Mouse (Mus musculus) midbrain, embryonic 12.5 days (tissue): ENCODE measurements around the gene Itpr2. TPM values are rescaled to one million over a fixed set of nuclear protein-coding genes. Genes with fewer than 3 reads are reported as not detected.
A peak's percentile ranks its signal among the peaks of the same experiment; 100 is the strongest.

Source experiments
- ATAC-seq: fragments of 200-750 bp; cut with Nextera tagmentation; 2 replicates; pipeline ENCODE4 v1.8.0; 2017; ENCODE audit warnings: low read depth, moderate TSS enrichment, moderate library complexity; ENCODE audit not compliant: low FRiP score
- H3K27ac ChIP-seq: fragments of 300-500 bp; sonication (generic); replicated peaks from 2 replicates; pipeline ENCODE4 v1.5.1; 2016; ENCODE audit warnings: mild to moderate bottlenecking
- H3K27me3 ChIP-seq: fragments of 300-500 bp; sonication (generic); 2 replicates; pipeline ENCODE4 v1.6.1; 2016; ENCODE audit warnings: mild to moderate bottlenecking
- H3K36me3 ChIP-seq: fragments of 300-500 bp; sonication (generic); 2 replicates; pipeline ENCODE4 v1.6.1; 2016
- H3K4me1 ChIP-seq: fragments of 300-500 bp; sonication (generic); 2 replicates; pipeline ENCODE4 v1.6.1; 2016
- H3K4me2 ChIP-seq: fragments of 300-500 bp; sonication (generic); replicated peaks from 2 replicates; pipeline ENCODE4 v1.6.1; 2016; ENCODE audit warnings: mild to moderate bottlenecking, moderate library complexity
- H3K4me3 ChIP-seq: fragments of 300-500 bp; sonication (generic); 2 replicates; pipeline ENCODE4 v1.5.1; 2016; ENCODE audit warnings: mild to moderate bottlenecking
- H3K9ac ChIP-seq: fragments of 300-500 bp; sonication (generic); replicated peaks from 2 replicates; pipeline ENCODE4 v1.6.1; 2016; ENCODE audit warnings: mild to moderate bottlenecking, moderate library complexity
- H3K9me3 ChIP-seq: fragments of 300-500 bp; sonication (generic); 2 replicates; pipeline ENCODE4 v1.6.1; 2016; ENCODE audit warnings: mild to moderate bottlenecking
- WGBS: fragments of 180-500 bp; shearing (Covaris S2); methylation state at CpG from one replicate; pipeline ENCODE4 v1.1.7; 2016; 5-methylcytosine and 5-hydroxymethylcytosine counted together
- polyA plus RNA-seq: library from polyadenylated mRNA; unstranded; fragments of >200 nt; fragmentation: Nextera tagmentation; extraction: Ambion mirVana; gene quantifications from 2 replicates; pipeline ENCODE4 v1.2.1, GENCODE M21; 2016

Gene Itpr2
- polyA plus RNA-seq, 1 experiment from 2014 or later: 5.1 TPM

DNA sequence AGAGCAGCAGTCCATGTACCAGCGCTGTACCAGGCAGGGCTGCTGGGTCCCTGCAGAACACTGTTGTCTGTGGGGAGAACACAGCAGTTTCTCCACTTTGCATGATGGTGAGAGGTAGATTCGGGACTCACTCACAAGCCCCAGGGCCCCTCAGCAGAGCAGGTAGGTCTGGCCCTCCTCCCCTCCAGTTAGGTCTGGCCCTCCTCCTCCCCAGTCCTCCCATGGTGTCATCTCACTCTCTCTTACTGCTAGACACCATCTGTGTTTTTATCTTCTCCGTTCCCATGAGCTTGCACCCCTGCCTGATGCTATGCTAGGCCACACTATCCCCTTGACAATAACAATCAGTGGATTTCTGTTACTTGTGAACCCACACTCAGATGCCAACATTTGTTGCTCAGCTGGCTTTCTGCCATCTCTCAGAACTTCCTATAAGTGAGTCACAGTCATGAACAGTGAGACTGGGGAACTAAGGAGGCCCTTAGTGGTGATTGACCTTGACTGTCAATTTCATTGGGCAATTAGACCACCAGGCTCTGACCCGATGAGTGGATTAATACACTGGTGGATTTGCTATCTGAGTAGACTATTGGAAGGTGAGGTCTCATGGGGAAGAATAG is 360.9 kb downstream of the Itpr2 start:
- H3K36me3 ChIP-seq: no peaks in the 10 kb centered on the region
- no peak overlapping the region for H3K4me2 ChIP-seq
- H3K9me3 ChIP-seq: 0 out of 2 replicates have a peak, but pooled peaks cover 10% of the 10 kb centered on the region
- H3K4me1 ChIP-seq: peaks cover 17% of the 10 kb centered on the region
- ATAC-seq: no peak
- 95% methylated on average over 4 of the region's 4 CpGs for WGBS
- no peaks in the 10 kb centered on the region for H3K27me3 ChIP-seq
- no peak overlapping the region for H3K27ac ChIP-seq
- no peak overlapping the region for H3K4me3 ChIP-seq
- H3K9ac ChIP-seq: no peak overlapping the region

- no peak overlapping the region for H3K9ac ChIP-seq
- no peak overlapping the region for H3K4me2 ChIP-seq
- H3K27ac ChIP-seq: no peak overlapping the region
- 0 out of 2 replicates have a peak, but pooled peaks cover 4% of the 10 kb centered on the region for H3K9me3 ChIP-seq
- H3K4me3 ChIP-seq: no peak overlapping the region
- H3K27me3 ChIP-seq: no peaks in the 10 kb centered on the region
- WGBS: 88% methylated on average over 6 of the region's 6 CpGs
- peaks cover 25% of the 10 kb centered on the region for H3K4me1 ChIP-seq
- no peaks in the 10 kb centered on the region for H3K36me3 ChIP-seq
- ATAC-seq: no peak
These were observed 361.9 kb downstream of the Itpr2 start for GRCm38 (mm10) chr6:146140171-146140570.

GRCm38 (mm10) chr6:146136646-146137045 is 365.4 kb downstream of the Itpr2 start:
- Histone ChIP-seq H3K9ac (0 out of 2 replicates have a peak overlapping the region, but pooled peaks have one; percentile 32), H3K4me2 (peak overlapping the region; percentile 29; the same call in 1 of the 2 replicates)

GRCm38 (mm10) chr6:146136244-146136643 is 365.8 kb downstream of the Itpr2 start:
- Histone ChIP-seq H3K27me3 (no peaks in the 10 kb centered on the region), H3K4me1 (peaks cover 25% of the 10 kb centered on the region), H3K36me3 (no peaks in the 10 kb centered on the region), H3K9ac (peak overlapping the region; percentile 32; the same call in 1 of the 2 replicates), H3K4me2 (peak overlapping the region; percentile 29; the same call in 1 of the 2 replicates), H3K9me3 (no peaks in the 10 kb centered on the region), H3K4me3 (no peak overlapping the region), H3K27ac (peak overlapping the region; percentile 44; the same call in 1 of the 2 replicates)
- peak; percentile 50 for ATAC-seq
- WGBS: 50% methylated on average over 7 of the region's 7 CpGs

More at GRCm38 (mm10) chr6:146136646-146137045, 365.4 kb downstream of the Itpr2 start:
- ATAC-seq: peak; percentile 80
- no peak overlapping the region for H3K4me3 ChIP-seq
- no peaks in the 10 kb centered on the region for H3K9me3 ChIP-seq
- WGBS: 22% methylated on average over 4 of the region's 4 CpGs
- H3K27ac ChIP-seq: peak overlapping the region; percentile 44; the same call in 1 of the 2 replicates
- H3K27me3 ChIP-seq: no peaks in the 10 kb centered on the region
- H3K36me3 ChIP-seq: no peaks in the 10 kb centered on the region
- H3K4me1 ChIP-seq: peaks cover 25% of the 10 kb centered on the region

- ATAC-seq: no peak
- H3K4me2 ChIP-seq: no peak overlapping the region
- H3K9me3 ChIP-seq: no peaks in the 10 kb centered on the region
- 0 out of 2 replicates have a peak overlapping the region, but pooled peaks have one; percentile 10 for H3K27ac ChIP-seq
- H3K36me3 ChIP-seq: no peaks in the 10 kb centered on the region
- H3K4me3 ChIP-seq: no peak overlapping the region
- H3K4me1 ChIP-seq: peaks cover 25% of the 10 kb centered on the region
- H3K27me3 ChIP-seq: no peaks in the 10 kb centered on the region
- H3K9ac ChIP-seq: no peak overlapping the region
- 67% methylated on average over 8 of the region's 8 CpGs for WGBS
These were observed 366.7 kb downstream of the Itpr2 start for GRCm38 (mm10) chr6:146135291-146135690.

DNA sequence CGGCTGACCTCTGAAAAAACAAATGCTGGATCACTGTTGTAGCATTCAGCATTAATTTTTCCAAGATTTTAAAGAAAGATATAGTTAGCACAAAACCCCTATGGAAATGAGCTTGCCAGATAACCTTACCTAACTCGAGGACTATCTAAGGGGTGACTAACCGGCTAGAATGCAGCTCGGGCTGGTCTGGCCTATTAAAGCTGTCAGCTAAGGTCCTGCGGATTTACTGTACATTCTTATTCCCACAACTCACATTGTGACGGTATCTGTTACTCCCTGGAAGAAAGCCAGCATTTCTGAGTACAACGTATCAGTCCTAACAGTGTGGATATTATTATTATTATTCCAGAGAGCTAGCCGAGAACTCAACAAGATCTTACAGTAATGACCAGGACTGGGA is 368.1 kb downstream of the Itpr2 start:
- H3K27me3 ChIP-seq: no peaks in the 10 kb centered on the region
- ATAC-seq: no peak
- no peak overlapping the region for H3K4me2 ChIP-seq
- 85% methylated on average over 8 of the region's 8 CpGs for WGBS
- peaks cover 25% of the 10 kb centered on the region for H3K4me1 ChIP-seq
- no peak overlapping the region for H3K4me3 ChIP-seq
- H3K27ac ChIP-seq: no peak overlapping the region
- H3K36me3 ChIP-seq: no peaks in the 10 kb centered on the region
- no peak overlapping the region for H3K9ac ChIP-seq
- H3K9me3 ChIP-seq: no peaks in the 10 kb centered on the region

DNA sequence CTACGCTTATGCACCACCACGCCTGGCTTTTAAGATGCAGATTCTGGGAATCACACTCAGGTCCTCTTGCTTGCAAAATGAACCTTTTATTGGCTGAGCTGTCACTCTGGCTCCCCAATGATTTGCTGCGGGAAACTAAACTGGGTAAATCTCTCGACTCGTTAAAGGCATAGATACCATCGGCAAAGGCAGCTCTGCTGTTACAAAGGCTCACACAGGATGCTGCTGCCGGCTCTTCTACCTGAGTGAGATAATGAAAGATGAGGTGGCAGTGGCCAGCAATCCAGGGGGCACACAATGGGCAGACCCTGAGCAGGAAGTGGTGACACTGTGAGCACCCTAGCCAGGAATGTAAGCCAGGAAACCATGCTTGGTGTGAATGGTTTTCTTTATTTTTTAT is 373.0 kb downstream of the Itpr2 start:
- no peak overlapping the region for H3K9ac ChIP-seq
- H3K9me3 ChIP-seq: no peaks in the 10 kb centered on the region
- H3K4me3 ChIP-seq: no peak overlapping the region
- no peaks in the 10 kb centered on the region for H3K27me3 ChIP-seq
- no peaks in the 10 kb centered on the region; the same call in 1 of the 2 replicates for H3K4me1 ChIP-seq
- ATAC-seq: no peak
- 88% methylated on average over 7 of the region's 7 CpGs for WGBS
- no peak overlapping the region for H3K27ac ChIP-seq
- H3K36me3 ChIP-seq: no peaks in the 10 kb centered on the region
- H3K4me2 ChIP-seq: no peak overlapping the region

DNA sequence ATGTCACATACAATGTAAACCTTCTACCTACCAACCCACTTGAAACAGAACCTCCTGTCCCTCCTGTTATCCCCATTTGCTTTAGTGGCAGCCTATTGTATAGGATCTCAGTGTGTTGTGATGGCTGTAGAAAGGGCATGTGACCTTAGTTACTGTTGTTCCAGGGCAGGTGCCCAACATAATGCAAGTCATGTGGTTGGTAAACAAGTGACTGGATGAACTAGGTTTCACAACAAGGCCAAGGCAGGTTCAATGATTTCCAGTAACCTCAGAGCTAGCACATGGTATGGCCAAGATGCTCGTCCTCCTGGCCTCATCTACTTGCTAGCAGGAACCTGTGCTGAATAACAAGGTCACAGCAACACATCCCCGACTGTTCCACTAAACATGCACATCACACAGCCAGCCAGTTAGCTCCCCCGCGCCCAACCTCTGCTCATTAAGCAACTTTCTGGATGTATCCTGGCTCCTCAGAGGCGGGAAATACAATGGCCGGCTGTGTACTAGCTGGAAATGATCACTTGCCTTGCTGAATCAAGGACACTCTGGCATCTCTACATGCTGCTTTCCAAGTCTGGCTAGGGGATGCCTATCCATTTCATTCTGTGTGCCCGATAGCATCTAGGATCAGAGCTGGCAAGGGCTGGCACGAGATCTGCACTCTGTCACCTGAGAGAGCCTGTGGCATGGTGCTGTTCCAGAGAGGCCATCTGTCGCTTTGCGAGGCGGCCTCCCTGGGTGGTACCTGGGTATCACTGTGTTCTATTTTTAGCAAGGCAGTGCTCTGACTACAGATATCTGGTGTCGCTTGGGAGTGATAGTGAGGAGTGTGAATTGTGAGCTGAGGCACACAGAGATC is 375.0 kb downstream of the Itpr2 start:
- no peak overlapping the region for H3K4me2 ChIP-seq
- H3K4me1 ChIP-seq: no peaks in the 10 kb centered on the region
- H3K9ac ChIP-seq: no peak overlapping the region
- no peak overlapping the region for H3K4me3 ChIP-seq
- no peak for ATAC-seq
- no peaks in the 10 kb centered on the region for H3K9me3 ChIP-seq
- H3K27me3 ChIP-seq: no peaks in the 10 kb centered on the region
- WGBS: 89% methylated on average over 12 of the region's 12 CpGs
- no peak overlapping the region for H3K27ac ChIP-seq
- H3K36me3 ChIP-seq: no peaks in the 10 kb centered on the region

DNA sequence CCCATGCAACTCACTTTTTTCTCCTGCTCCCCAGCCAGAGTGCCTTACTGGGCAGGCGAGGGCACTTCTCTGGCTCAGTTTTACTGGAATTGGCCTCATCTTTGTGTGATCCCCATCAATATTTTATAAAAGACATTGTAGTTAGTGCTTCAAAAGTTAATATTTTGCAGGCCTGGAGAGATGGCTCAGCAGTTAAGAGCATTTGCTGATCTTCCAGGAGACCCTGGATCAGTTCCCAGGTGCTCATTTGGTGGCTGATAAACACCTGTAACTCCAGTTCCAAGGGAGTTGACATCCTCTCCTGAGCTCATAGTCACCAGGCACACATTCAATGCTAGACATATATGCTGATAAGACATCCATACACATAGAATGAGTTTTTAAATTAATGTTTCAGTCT is 376.4 kb downstream of the Itpr2 start:
- Histone ChIP-seq H3K4me3 (no peak overlapping the region), H3K4me2 (no peak overlapping the region), H3K27ac (no peak overlapping the region), H3K9ac (no peak overlapping the region), H3K36me3 (no peaks in the 10 kb centered on the region), H3K27me3 (no peaks in the 10 kb centered on the region), H3K4me1 (no peaks in the 10 kb centered on the region), H3K9me3 (no peaks in the 10 kb centered on the region)
- no peak for ATAC-seq
- WGBS: 93% methylated on average over 1 of the region's 1 CpGs

- WGBS: 78% methylated on average over 3 of the region's 3 CpGs
- H3K9me3 ChIP-seq: no peaks in the 10 kb centered on the region
- no peak overlapping the region for H3K27ac ChIP-seq
- no peak overlapping the region for H3K4me3 ChIP-seq
- H3K9ac ChIP-seq: no peak overlapping the region
- no peaks in the 10 kb centered on the region for H3K36me3 ChIP-seq
- no peak overlapping the region for H3K4me2 ChIP-seq
- no peaks in the 10 kb centered on the region for H3K27me3 ChIP-seq
- no peak for ATAC-seq
- H3K4me1 ChIP-seq: no peaks in the 10 kb centered on the region
These were observed 377.5 kb downstream of the Itpr2 start for GRCm38 (mm10) chr6:146124479-146124878.

DNA sequence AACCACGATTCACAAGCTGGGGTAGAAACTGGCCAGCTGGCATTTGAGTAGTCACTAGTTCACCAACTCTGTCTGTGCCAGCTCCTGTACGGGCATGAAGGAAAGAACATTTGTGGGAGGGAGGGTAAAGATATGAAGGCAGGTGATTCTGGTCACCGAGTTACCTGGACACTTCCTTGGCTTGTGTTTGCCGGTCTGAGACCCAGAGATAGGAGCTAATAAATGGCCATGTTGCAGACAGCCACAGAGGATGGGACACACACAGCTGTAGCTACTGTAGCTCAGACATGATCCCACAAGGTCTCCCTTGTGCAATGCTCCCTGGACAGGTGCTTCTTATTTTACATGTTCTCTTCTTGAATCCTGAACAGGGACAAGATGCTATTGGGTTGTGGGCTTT is 378.4 kb downstream of the Itpr2 start:
- 96% methylated on average over 4 of the region's 4 CpGs for WGBS
- Histone ChIP-seq H3K27me3 (no peaks in the 10 kb centered on the region), H3K9me3 (no peaks in the 10 kb centered on the region), H3K36me3 (no peaks in the 10 kb centered on the region), H3K4me2 (no peak overlapping the region), H3K27ac (no peak overlapping the region), H3K4me3 (no peak overlapping the region), H3K4me1 (no peaks in the 10 kb centered on the region), H3K9ac (no peak overlapping the region)
- ATAC-seq: no peak

GRCm38 (mm10) chr6:146120172-146120571 is 381.9 kb downstream of the Itpr2 start:
- H3K27me3 ChIP-seq: no peaks in the 10 kb centered on the region
- no peak for ATAC-seq
- peaks cover 4% of the 10 kb centered on the region for H3K4me1 ChIP-seq
- H3K4me2 ChIP-seq: no peak overlapping the region
- 79% methylated on average over 6 of the region's 6 CpGs for WGBS
- no peak overlapping the region for H3K4me3 ChIP-seq
- H3K9me3 ChIP-seq: no peaks in the 10 kb centered on the region
- no peak overlapping the region for H3K9ac ChIP-seq
- no peak overlapping the region for H3K27ac ChIP-seq
- H3K36me3 ChIP-seq: no peaks in the 10 kb centered on the region
